ENCODE assay signal across 14 mouse cellular contexts in the genomic region with DNA sequence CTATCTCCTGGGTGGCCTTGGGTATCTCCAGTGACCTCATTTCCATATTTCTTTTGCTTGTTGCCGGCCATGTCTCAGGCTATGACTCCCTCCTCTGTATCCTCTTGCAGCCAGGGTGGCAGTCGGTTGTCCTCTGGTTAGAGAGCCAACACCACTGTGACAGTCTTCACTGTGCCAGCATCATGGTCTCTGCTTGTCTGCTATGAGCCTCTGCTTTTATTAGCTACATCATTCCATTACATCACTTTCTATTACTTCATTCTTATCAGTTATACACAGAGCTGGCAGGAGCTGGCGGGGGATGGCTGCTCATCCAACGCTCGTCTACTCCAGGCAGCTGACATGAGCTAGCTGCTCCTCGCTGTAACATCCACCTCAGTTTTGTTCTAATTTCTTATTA. TPM values are rescaled to one million over a fixed set of nuclear protein-coding genes. Genes with fewer than 3 reads are reported as not detected.
DNase-seq lines count a peak whose midpoint lies in the region; ATAC-seq and TF ChIP-seq lines count a peak whose summit lies in the region.
"Had no signal": no experiment of that assay in that cellular context is flagged by ENCODE, and none has a peak within 500 bp of the region (broad histone marks: within the 10 kb centered on the region; RNA-seq: fewer than 3 reads in every experiment).

No protein-coding gene starts in this region.

- no peak overlapping the region; the same call in 1 of the 2 replicates for H3K27ac ChIP-seq in MEL (ENCODE audit: control insufficient read depth, low read depth, low read length)
- H3K27ac ChIP-seq in heart, adult 2 months, result peak overlapping the region; percentile 67
- H3K27ac ChIP-seq in forebrain, embryonic 11.5 days (ENCODE audit: low read depth, low read length), result no peak overlapping the region
- no peak overlapping the region for H3K27ac ChIP-seq in forebrain, embryonic 13.5 days
- H3K27ac ChIP-seq: hindbrain, embryonic 14.5 days; neural tube, embryonic 15.5 days had no signal

- TF ChIP-seq EP300 in MEL (IDR thresholded peaks at IDR 0.05; ENCODE audit: low read depth in 1 of 2, low read length in 2 of 2), result peak in 1 of 2 experiments; percentile 60; a peak in 2 of 4 replicates
- TF ChIP-seq EP300 in heart, adult 2 months (IDR thresholded peaks at IDR 0.05; ENCODE audit: insufficient read depth, low read depth, low read length), result peak; percentile 58

- H3K36me3 ChIP-seq in MEL (ENCODE audit: control insufficient read depth in 1 of 2, insufficient read depth in 2 of 2, low read length in 2 of 2), result peaks cover 0 to 3% of the 10 kb centered on the region in 2 experiments; a peak in 1 of 4 replicates
- no peaks in the 10 kb centered on the region; the same call in 1 of the 2 replicates for H3K36me3 ChIP-seq in heart, adult 2 months (ENCODE audit: control insufficient read depth, insufficient read depth, low read length)
- H3K36me3 ChIP-seq in forebrain, embryonic 11.5 days (ENCODE audit: control insufficient read depth, insufficient read depth, low read length), result no peaks in the 10 kb centered on the region
- no peaks in the 10 kb centered on the region for H3K36me3 ChIP-seq in forebrain, embryonic 13.5 days (ENCODE audit: poor library complexity, severe bottlenecking)
- H3K36me3 ChIP-seq: neural tube, embryonic 15.5 days had no signal

- H3K27me3 ChIP-seq in MEL (ENCODE audit: control insufficient read depth in 1 of 2, insufficient read depth in 2 of 2, low read length in 2 of 2), result no peaks in the 10 kb centered on the region; a peak in 1 of 4 replicates
- H3K27me3 ChIP-seq in heart, adult 2 months (ENCODE audit: control insufficient read depth, insufficient read depth, low read length), result no peaks in the 10 kb centered on the region
- H3K27me3 ChIP-seq in forebrain, embryonic 11.5 days (ENCODE audit: control insufficient read depth, insufficient read depth, low read length), result no peaks in the 10 kb centered on the region
- peaks cover 11% of the 10 kb centered on the region for H3K27me3 ChIP-seq in forebrain, embryonic 13.5 days

- TF ChIP-seq CTCF in MEL (IDR thresholded peaks at IDR 0.05 in 2 of 3, conservative IDR thresholded peaks at IDR 0.05 in 1 of 3; ENCODE audit: control insufficient read depth in 1 of 3, insufficient read depth in 1 of 3, low read depth in 2 of 3, low read length in 3 of 3, poor library complexity in 1 of 3, severe bottlenecking in 1 of 3), result no peak
- no peak for TF ChIP-seq CTCF in heart, adult 2 months (IDR thresholded peaks at IDR 0.05)

- 21% methylated on average over 6 of the region's 6 CpGs for WGBS in heart, adult 2 months
- WGBS in forebrain, embryonic 11.5 days, result 85% methylated on average over 6 of the region's 6 CpGs
- WGBS in forebrain, embryonic 13.5 days, result 85% methylated on average over 6 of the region's 6 CpGs

- TF ChIP-seq POLR2A in MEL (IDR thresholded peaks at IDR 0.05; ENCODE audit: control insufficient read depth in 1 of 2, insufficient read depth in 1 of 2, low read depth in 1 of 2, low read length in 2 of 2, poor library complexity in 1 of 2), result no peak
- peak; percentile 50; the same call in 1 of the 2 replicates for TF ChIP-seq POLR2A in heart, adult 2 months (IDR thresholded peaks at IDR 0.05; ENCODE audit: insufficient read depth, low read depth, low read length)

- no peaks in the 10 kb centered on the region for H3K79me2 ChIP-seq in MEL (ENCODE audit: control insufficient read depth, insufficient read depth, low read length, poor library complexity)
- no peaks in the 10 kb centered on the region for H3K79me2 ChIP-seq in heart, adult 2 months (replicated peaks; ENCODE audit: control insufficient read depth, insufficient read depth, low read length)

- no peak for ATAC-seq in forebrain, embryonic 11.5 days (replicated peaks; ENCODE audit: low FRiP score)
- no peak for ATAC-seq in forebrain, embryonic 13.5 days

- peaks cover 0 to 9% of the 10 kb centered on the region in 2 experiments; a peak in 3 of 4 replicates for H3K4me1 ChIP-seq in MEL (ENCODE audit: control insufficient read depth in 1 of 2, insufficient read depth in 2 of 2, low read length in 2 of 2)
- H3K4me1 ChIP-seq in heart, adult 2 months (ENCODE audit: control insufficient read depth, insufficient read depth, low read length), result peaks cover 7% of the 10 kb centered on the region
- H3K4me1 ChIP-seq in forebrain, embryonic 11.5 days (replicated peaks; ENCODE audit: control insufficient read depth, insufficient read depth, low read length), result 0 out of 2 replicates have a peak, but pooled peaks cover 2% of the 10 kb centered on the region
- peaks cover 11% of the 10 kb centered on the region for H3K4me1 ChIP-seq in forebrain, embryonic 13.5 days

- H3K4me3 ChIP-seq in MEL (ENCODE audit: control insufficient read depth in 1 of 2, insufficient read depth in 1 of 2, low read depth in 2 of 2, low read length in 2 of 2), result peak overlapping the region in 1 of 2 experiments; percentile 33; a peak in 1 of 4 replicates
- H3K4me3 ChIP-seq in heart, adult 2 months, result no peak overlapping the region
- H3K4me3 ChIP-seq in forebrain, embryonic 11.5 days (ENCODE audit: low read depth, low read length), result no peak overlapping the region
- H3K4me3 ChIP-seq in forebrain, embryonic 13.5 days, result no peak overlapping the region
- H3K4me3 ChIP-seq: neural tube, embryonic 15.5 days had no signal

- peak; percentile 33 for DNase-seq in adrenal gland, adult 2 months
- no peak for DNase-seq in adrenal gland, postnatal 10 days
- peak; percentile 85 for DNase-seq in MEL (ENCODE audit: low read depth, low spot score)
- peak; percentile 44 to 72 for DNase-seq in heart, adult 2 months
- peak; percentile 67 for DNase-seq in heart, postnatal 4 days
- no peak for DNase-seq in urinary bladder, adult 18-20 months (ENCODE audit: low spot score in 2 of 2)
- DNase-seq in forebrain, embryonic 11.5 days (ENCODE audit: low spot score), result no peak
- DNase-seq: kidney, postnatal 4 days; midbrain, embryonic 14.5 days had no signal

- no peaks in the 10 kb centered on the region for H3K9me3 ChIP-seq in MEL (replicated peaks; ENCODE audit: insufficient read depth, low read length)
- no peaks in the 10 kb centered on the region for H3K9me3 ChIP-seq in forebrain, embryonic 11.5 days (ENCODE audit: control insufficient read depth, low read length)
- no peaks in the 10 kb centered on the region for H3K9me3 ChIP-seq in forebrain, embryonic 13.5 days (replicated peaks)
- H3K9me3 ChIP-seq: neural tube, embryonic 15.5 days had no signal

- intact Hi-C loops in heart, adult 2 months (cut with DNase I), result no loop called here

- TF ChIP-seq RAD21 in MEL (IDR thresholded peaks at IDR 0.05; ENCODE audit: low read depth, low read length), result no peak

- no peak overlapping the region for H3K4me2 ChIP-seq in forebrain, embryonic 11.5 days (ENCODE audit: low read depth, low read length, severe bottlenecking)
- H3K4me2 ChIP-seq in forebrain, embryonic 13.5 days, result no peak overlapping the region
- H3K4me2 ChIP-seq: hindbrain, embryonic 14.5 days; neural tube, embryonic 15.5 days had no signal

- H3K9ac ChIP-seq in MEL (ENCODE audit: control insufficient read depth, low read depth, low read length, poor library complexity, severe bottlenecking), result no peak overlapping the region
- H3K9ac ChIP-seq in heart, adult 2 months (ENCODE audit: low read depth, low read length), result peak overlapping the region; percentile 33; the same call in 1 of the 2 replicates
- H3K9ac ChIP-seq in forebrain, embryonic 11.5 days (ENCODE audit: low read length), result no peak overlapping the region
- H3K9ac ChIP-seq in forebrain, embryonic 13.5 days, result no peak overlapping the region
- H3K9ac ChIP-seq: hindbrain, embryonic 14.5 days; neural tube, embryonic 15.5 days had no signal

RNA-seq across cellular contexts. Expression of gene Mmel1, which starts 11.3 kb away (rescaled TPM):
- 1 to 10 TPM in 1 of 2 experiments, under 1 TPM in 1; 0.66 to 4.9 TPM for total RNA-seq in adrenal gland, adult 2 months (2021)
- 2.4 and 6.3 TPM in 2 replicates for polyA plus RNA-seq in adrenal gland, adult 2 months (2012; rRNA removed)
- under 1 TPM; 0.24 to 0.45 TPM for total RNA-seq in adrenal gland, postnatal 10 days (2021)
- 0.08 TPM in 1 of 2 replicates, not detected in the other for total RNA-seq in MEL (2012; rRNA removed)
- polyA plus RNA-seq in MEL (2012; ENCODE audit: insufficient read depth in 1 of 2, insufficient read length in 2 of 2, low read depth in 1 of 2, low replicate concordance in 2 of 2, missing spikeins in 1 of 2), result under 1 TPM in 1 of 2 experiments, not detected in 1; 0.07 TPM
- not detected for total RNA-seq in heart, adult 2 months (2021)
- polyA plus RNA-seq in heart, adult 2 months (2012; rRNA removed), result 0.16 TPM in 1 of 2 replicates, not detected in the other
- total RNA-seq in heart, postnatal 4 days (2021), result under 1 TPM; 0.21 to 0.72 TPM
- polyA plus RNA-seq in forebrain, embryonic 11.5 days (2014; fragmentation: Nextera tagmentation; extraction: Ambion mirVana), result 0.21 TPM in 1 of 2 replicates, not detected in the other
- polyA plus RNA-seq in forebrain, embryonic 13.5 days (2015; fragmentation: Nextera tagmentation; extraction: Ambion mirVana), result 0.12 and 0.24 TPM in 2 replicates
- polyA plus RNA-seq: limb, embryonic 11.5 days had no signal

RNA-seq across cellular contexts. Expression of gene Fam213b, which starts 18.2 kb away (rescaled TPM):
- 10 to 100 TPM; 41.1 to 56.2 TPM for total RNA-seq in adrenal gland, adult 2 months (2021)
- polyA plus RNA-seq in adrenal gland, adult 2 months (2012; rRNA removed), result 61.1 and 87.9 TPM in 2 replicates
- total RNA-seq in adrenal gland, postnatal 10 days (2021), result 10 to 100 TPM; 37.8 to 44.3 TPM
- total RNA-seq in MEL (2012; rRNA removed), result not detected in 2 replicates
- not detected for polyA plus RNA-seq in MEL (2012; ENCODE audit: insufficient read depth in 1 of 2, insufficient read length in 2 of 2, low read depth in 1 of 2, low replicate concordance in 2 of 2, missing spikeins in 1 of 2)
- total RNA-seq in heart, adult 2 months (2021), result 10 to 100 TPM; 77.1 to 95.9 TPM
- 77.3 and 110 TPM in 2 replicates for polyA plus RNA-seq in heart, adult 2 months (2012; rRNA removed)
- 10 to 100 TPM; 37.8 to 39.7 TPM for total RNA-seq in heart, postnatal 4 days (2021)
- 29.4 and 32.0 TPM in 2 replicates for polyA plus RNA-seq in forebrain, embryonic 11.5 days (2014; fragmentation: Nextera tagmentation; extraction: Ambion mirVana)
- 29.5 and 34.1 TPM in 2 replicates for polyA plus RNA-seq in forebrain, embryonic 13.5 days (2015; fragmentation: Nextera tagmentation; extraction: Ambion mirVana)

RNA-seq across cellular contexts. Expression of gene Ttc34, which starts 43.5 kb away (rescaled TPM):
- total RNA-seq in adrenal gland, adult 2 months (2021), result under 1 TPM in 1 of 2 experiments, not detected in 1; 0.21 TPM
- polyA plus RNA-seq in adrenal gland, adult 2 months (2012; rRNA removed), result 0.29 and 0.48 TPM in 2 replicates
- total RNA-seq in adrenal gland, postnatal 10 days (2021), result under 1 TPM; 0.12 to 0.42 TPM
- not detected in 2 replicates for total RNA-seq in MEL (2012; rRNA removed)
- not detected for polyA plus RNA-seq in MEL (2012; ENCODE audit: insufficient read depth in 1 of 2, insufficient read length in 2 of 2, low read depth in 1 of 2, low replicate concordance in 2 of 2, missing spikeins in 1 of 2)
- under 1 TPM; 0.09 to 0.10 TPM for total RNA-seq in heart, adult 2 months (2021)
- polyA plus RNA-seq in heart, adult 2 months (2012; rRNA removed), result 0.12 and 0.31 TPM in 2 replicates
- total RNA-seq in heart, postnatal 4 days (2021), result under 1 TPM; 0.26 to 0.41 TPM
- polyA plus RNA-seq in forebrain, embryonic 11.5 days (2014; fragmentation: Nextera tagmentation; extraction: Ambion mirVana), result 0.11 and 0.20 TPM in 2 replicates
- 0.31 and 0.45 TPM in 2 replicates for polyA plus RNA-seq in forebrain, embryonic 13.5 days (2015; fragmentation: Nextera tagmentation; extraction: Ambion mirVana)
- polyA plus RNA-seq: small intestine, adult 2 months had no signal

RNA-seq across cellular contexts. Expression of gene Tnfrsf14, which starts 47.6 kb away (rescaled TPM):
- 1 to 10 TPM; 6.1 to 8.4 TPM for total RNA-seq in adrenal gland, adult 2 months (2021)
- polyA plus RNA-seq in adrenal gland, adult 2 months (2012; rRNA removed), result 14.9 and 27.2 TPM in 2 replicates
- 10 to 100 TPM in 1 of 2 experiments, 1 to 10 TPM in 1; 8.1 to 12.7 TPM for total RNA-seq in adrenal gland, postnatal 10 days (2021)
- 8.6 and 13.4 TPM in 2 replicates for total RNA-seq in MEL (2012; rRNA removed)
- polyA plus RNA-seq in MEL (2012; ENCODE audit: insufficient read depth in 1 of 2, insufficient read length in 2 of 2, low read depth in 1 of 2, low replicate concordance in 2 of 2, missing spikeins in 1 of 2), result 1 to 10 TPM in 1 of 2 experiments, not detected in 1; 8.2 TPM
- 1 to 10 TPM; 6.1 to 7.0 TPM for total RNA-seq in heart, adult 2 months (2021)
- 16.1 and 18.8 TPM in 2 replicates for polyA plus RNA-seq in heart, adult 2 months (2012; rRNA removed)
- 1 to 10 TPM; 2.7 to 3.7 TPM for total RNA-seq in heart, postnatal 4 days (2021)
- 0.61 and 1.4 TPM in 2 replicates for polyA plus RNA-seq in forebrain, embryonic 11.5 days (2014; fragmentation: Nextera tagmentation; extraction: Ambion mirVana)
- 0.14 and 0.28 TPM in 2 replicates for polyA plus RNA-seq in forebrain, embryonic 13.5 days (2015; fragmentation: Nextera tagmentation; extraction: Ambion mirVana)
- polyA plus RNA-seq: midbrain, embryonic 14.5 days had no signal

Comparison
In these comparisons a context has a peak if more than half of its experiments do, and no peak if none do; other contexts are left out.
1. DNase-seq: peak in adrenal gland, adult 2 months (single experiment), MEL (single experiment), heart, adult 2 months (2 of 2) and heart, postnatal 4 days (single experiment); none in adrenal gland, postnatal 10 days (single experiment), urinary bladder, adult 18-20 months (0 of 2) and forebrain, embryonic 11.5 days (single experiment).
2. RNA of gene Fam213b, which starts 18.2 kb away (total RNA-seq): 77.1 to 95.9 TPM in heart, adult 2 months, 41.1 to 56.2 TPM in adrenal gland, adult 2 months, 37.8 to 44.3 TPM in adrenal gland, postnatal 10 days and 37.8 to 39.7 TPM in heart, postnatal 4 days; not detected in MEL; every median in the first group is over 10 times any median in the second.